Mouse (Mus musculus) left cerebral cortex, adult 18-20 months (tissue): Measurements from ENCODE around the gene 1700016H13Rik. TPM values are rescaled to one million over a fixed set of nuclear protein-coding genes. Genes with fewer than 3 reads are reported as not detected.

Source experiments
- DNase-seq, 2 experiments: peaks; one replicate each; pipeline ENCODE4 v3.0.0; 2021 to 2022; ENCODE audit warnings: low spot score in 2 of 2, mixed read lengths in 1 of 2
- total RNA-seq, 2 experiments: library from RNA; stranded (reverse); gene quantifications; 2 replicates each; pipeline ENCODE4 v1.2.3; 2021

Gene 1700016H13Rik
- total RNA-seq, 2 experiments from 2014 or later, result not detected

- DNase-seq, result no peak
These were observed 44.8 kb downstream of the 1700016H13Rik start for GRCm38 (mm10) chr5:103610856-103611472.

GRCm38 (mm10) chr5:103610148-103610547, 45.7 kb downstream of the 1700016H13Rik start:
- no peak for DNase-seq

GRCm38 (mm10) chr5:103605707-103606106, 50.1 kb downstream of the 1700016H13Rik start:
- no peak for DNase-seq

GRCm38 (mm10) chr5:103603115-103603893, 52.5 kb downstream of the 1700016H13Rik start:
- no peak for DNase-seq

GRCm38 (mm10) chr5:103598881-103599280, 56.9 kb downstream of the 1700016H13Rik start:
- DNase-seq, result no peak

- DNase-seq, result no peak
These were observed 57.5 kb downstream of the 1700016H13Rik start for GRCm38 (mm10) chr5:103598264-103598663.

Other genes with a start within 250 kb of the 1700016H13Rik start
- 10 to 100 TPM; 10.4 to 10.5 TPM for gene Ptpn13, start 230.8 kb downstream of the 1700016H13Rik start, total RNA-seq
- not detected for gene Slc10a6, start 26.6 kb downstream of the 1700016H13Rik start, total RNA-seq
- 10 to 100 TPM; 13.3 to 15.4 TPM for gene Aff1, start 36.4 kb upstream of the 1700016H13Rik start, total RNA-seq